Mouse (Mus musculus) adrenal gland, postnatal 14 days (tissue): Measurements from ENCODE around the gene Atp1b3. TPM values are rescaled to one million over a fixed set of nuclear protein-coding genes. Genes with fewer than 3 reads are reported as not detected.
"Not testable (repeated sequence)": the region's sequence is repeated elsewhere in the genome, so short reads cannot be mapped to it uniquely, and the experiment has no call there.

Source experiments
- DNase-seq: peaks from one replicate; pipeline ENCODE4 v3.0.0; 2021; ENCODE audit warnings: mixed read lengths
- total RNA-seq: library from RNA; stranded (reverse); gene quantifications from 2 replicates; pipeline ENCODE4 v1.2.3, GENCODE M21; 2021

The Atp1b3 gene
- total RNA-seq, 1 experiment from 2014 or later = 168 TPM

- DNase-seq = no peak
These were observed 1.1 kb upstream of the Atp1b3 start for GRCm38 (mm10) chr9:96365271-96365872.

- peak; percentile 91 for DNase-seq
These were observed 581 bp downstream of the Atp1b3 start for GRCm38 (mm10) chr9:96363581-96364140.

- no peak for DNase-seq
These were observed 4.2 kb downstream of the Atp1b3 start for GRCm38 (mm10) chr9:96360056-96360455.

- DNase-seq = peak; percentile 74
These were observed 10.4 kb downstream of the Atp1b3 start for GRCm38 (mm10) chr9:96353799-96354198.

GRCm38 (mm10) chr9:96353121-96353769 lies 11.0 kb downstream of the Atp1b3 start:
- DNase-seq = no peak

- not testable (repeated sequence) for DNase-seq
These were observed 12.5 kb downstream of the Atp1b3 start for GRCm38 (mm10) chr9:96351771-96352170.

- DNase-seq = no peak
These were observed 13.8 kb downstream of the Atp1b3 start for GRCm38 (mm10) chr9:96350476-96350875.

GRCm38 (mm10) chr9:96350010-96350409 lies 14.2 kb downstream of the Atp1b3 start:
- peak; percentile 77 for DNase-seq

- peak; percentile 53 for DNase-seq
These were observed 15.4 kb downstream of the Atp1b3 start for GRCm38 (mm10) chr9:96348885-96349284.

- DNase-seq = no peak
These were observed 18.5 kb downstream of the Atp1b3 start for GRCm38 (mm10) chr9:96345750-96346149.

GRCm38 (mm10) chr9:96331146-96331545 lies 33.1 kb downstream of the Atp1b3 start:
- peak; percentile 32 for DNase-seq

- no peak for DNase-seq
These were observed 36.0 kb downstream of the Atp1b3 start for GRCm38 (mm10) chr9:96328226-96328625.

- DNase-seq = peak; percentile 83
These were observed 37.7 kb downstream of the Atp1b3 start for GRCm38 (mm10) chr9:96326496-96326923.

- DNase-seq = no peak
These were observed 39.7 kb downstream of the Atp1b3 start for GRCm38 (mm10) chr9:96324502-96324901.

- no peak for DNase-seq
These were observed 41.7 kb downstream of the Atp1b3 start for GRCm38 (mm10) chr9:96322411-96323152.

GRCm38 (mm10) chr9:96320551-96320980 lies 43.7 kb downstream of the Atp1b3 start:
- DNase-seq = no peak

- DNase-seq = no peak
These were observed 44.9 kb downstream of the Atp1b3 start for GRCm38 (mm10) chr9:96319333-96319732.

- no peak for DNase-seq
These were observed 52.2 kb downstream of the Atp1b3 start for GRCm38 (mm10) chr9:96312074-96312473.

GRCm38 (mm10) chr9:96308816-96309215 lies 55.4 kb downstream of the Atp1b3 start:
- DNase-seq = no peak

- DNase-seq = no peak
These were observed 64.8 kb downstream of the Atp1b3 start for GRCm38 (mm10) chr9:96299324-96300008.

GRCm38 (mm10) chr9:96292144-96292543 lies 72.1 kb downstream of the Atp1b3 start:
- no peak for DNase-seq

GRCm38 (mm10) chr9:96284916-96285315 lies 79.3 kb downstream of the Atp1b3 start:
- DNase-seq = no peak
